Mouse (Mus musculus) erythroblast, embryonic 14.5 days (primary cell): ENCODE data around the gene Mcub. TPM values are rescaled to one million over a fixed set of nuclear protein-coding genes. Genes with fewer than 3 reads are reported as not detected.

Experiments
- H3K27me3 ChIP-seq: 2 replicates; pipeline ENCODE4 v1.6.1; 2012; ENCODE audit warnings: inconsistent platforms; ENCODE audit not compliant: control insufficient read depth
- H3K36me3 ChIP-seq: 2 replicates; pipeline ENCODE4 v1.6.1; 2012; ENCODE audit warnings: mild to moderate bottlenecking, inconsistent platforms; ENCODE audit not compliant: control insufficient read depth
- H3K4me1 ChIP-seq: 2 replicates; pipeline ENCODE4 v1.6.1; 2012; ENCODE audit warnings: inconsistent platforms; ENCODE audit not compliant: control insufficient read depth
- H3K4me3 ChIP-seq: replicated peaks from 2 replicates; pipeline ENCODE3; 2012; ENCODE audit warnings: moderate library complexity, mild to moderate bottlenecking, inconsistent platforms
- H3K9me3 ChIP-seq: 2 replicates; pipeline ENCODE4 v1.6.1; 2012; ENCODE audit warnings: low read length, inconsistent platforms, mixed read lengths; ENCODE audit not compliant: control insufficient read depth
- GATA1 ChIP-seq: IDR thresholded peaks from 2 replicates; pipeline ENCODE4 v1.6.1; 2012; ENCODE audit warnings: low read length, inconsistent platforms, mixed read lengths
- TAL1 ChIP-seq: IDR thresholded peaks from 3 replicates; pipeline ENCODE4 v1.6.1; 2012; ENCODE audit warnings: low read length, inconsistent platforms, mixed read lengths
- polyA plus RNA-seq: library from polyadenylated mRNA; stranded (reverse); fragments of >175 nt; gene quantifications from 2 replicates; pipeline ENCODE4 v1.2.3, GENCODE M21; 2012

Gene Mcub
- polyA plus RNA-seq, 1 experiment: 4.8 TPM

GRCm38 (mm10) chr3:129939058-129939457, 30.9 kb downstream of the Mcub start:
- no peak overlapping the region for H3K4me3 ChIP-seq
- no peaks in the 10 kb centered on the region for H3K36me3 ChIP-seq
- no peak for TF ChIP-seq GATA1
- TF ChIP-seq TAL1: no peak
- H3K27me3 ChIP-seq: no peaks in the 10 kb centered on the region
- no peaks in the 10 kb centered on the region for H3K4me1 ChIP-seq
- no peaks in the 10 kb centered on the region for H3K9me3 ChIP-seq

DNA sequence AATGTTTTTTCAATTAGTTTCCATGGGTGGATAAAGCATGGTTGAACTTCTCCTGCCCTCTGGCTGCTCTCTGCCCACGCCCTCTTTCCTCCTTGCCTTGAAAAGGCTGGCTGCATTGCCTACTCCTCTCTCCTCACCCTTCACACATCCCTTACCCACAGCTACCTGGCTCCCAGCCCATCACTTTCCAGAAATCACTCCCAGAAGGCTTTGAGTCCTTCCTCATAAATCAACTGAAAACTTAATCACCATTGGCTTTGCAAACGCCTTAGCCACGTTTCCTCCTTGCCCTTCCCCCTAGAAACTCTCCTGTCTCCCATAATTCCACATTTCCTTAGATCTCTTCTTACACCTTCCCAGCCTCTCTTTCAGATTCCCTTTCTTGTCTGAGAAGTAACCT, 32.2 kb downstream of the Mcub start:
- Histone ChIP-seq H3K27me3 (no peaks in the 10 kb centered on the region), H3K36me3 (no peaks in the 10 kb centered on the region), H3K4me3 (no peak overlapping the region), H3K4me1 (no peaks in the 10 kb centered on the region), H3K9me3 (no peaks in the 10 kb centered on the region)
- TF ChIP-seq TAL1 (no peak), GATA1 (no peak)

GRCm38 (mm10) chr3:129936561-129936960, 33.4 kb downstream of the Mcub start:
- H3K4me1 ChIP-seq: no peaks in the 10 kb centered on the region
- H3K36me3 ChIP-seq: no peaks in the 10 kb centered on the region
- no peaks in the 10 kb centered on the region for H3K27me3 ChIP-seq
- H3K9me3 ChIP-seq: no peaks in the 10 kb centered on the region
- TF ChIP-seq GATA1 (no peak), TAL1 (no peak)
- no peak overlapping the region for H3K4me3 ChIP-seq

- no peaks in the 10 kb centered on the region for H3K9me3 ChIP-seq
- H3K4me3 ChIP-seq: no peak overlapping the region
- H3K27me3 ChIP-seq: no peaks in the 10 kb centered on the region
- no peaks in the 10 kb centered on the region for H3K36me3 ChIP-seq
- TF ChIP-seq GATA1 (no peak), TAL1 (no peak)
- H3K4me1 ChIP-seq: no peaks in the 10 kb centered on the region
Measured at GRCm38 (mm10) chr3:129932443-129932842, 37.6 kb downstream of the Mcub start.

DNA sequence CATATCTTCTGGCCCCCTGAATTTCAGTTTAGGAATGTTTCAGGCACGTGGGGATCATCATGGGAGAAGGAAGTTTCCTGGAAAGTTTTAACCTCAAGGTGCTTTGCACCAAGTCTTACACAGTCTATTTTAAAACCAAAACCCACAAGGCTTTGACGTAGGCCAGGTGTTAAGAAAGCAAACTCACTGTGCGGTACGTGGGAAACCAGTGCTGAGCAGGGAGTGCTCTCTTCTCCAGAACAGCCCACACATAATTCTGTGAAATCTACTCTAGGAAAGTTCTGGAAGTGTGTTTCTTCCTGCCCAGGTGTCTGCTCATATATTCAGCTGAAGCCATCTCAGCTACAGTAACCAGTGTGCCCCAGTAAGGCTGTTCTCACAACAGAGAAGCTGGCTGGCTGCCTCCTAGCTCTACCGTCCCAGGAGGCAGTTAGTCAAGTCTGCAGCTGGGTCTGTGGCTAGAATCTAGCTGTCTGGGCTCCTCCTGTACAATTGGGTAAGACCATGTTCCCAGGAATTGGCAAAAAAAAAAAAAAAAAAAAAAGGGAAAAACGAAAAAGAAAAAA, 39.7 kb downstream of the Mcub start:
- no peak overlapping the region for H3K4me3 ChIP-seq
- no peak for TF ChIP-seq TAL1
- TF ChIP-seq GATA1: no peak
- H3K4me1 ChIP-seq: no peaks in the 10 kb centered on the region
- H3K27me3 ChIP-seq: no peaks in the 10 kb centered on the region
- H3K36me3 ChIP-seq: no peaks in the 10 kb centered on the region
- no peaks in the 10 kb centered on the region for H3K9me3 ChIP-seq

DNA sequence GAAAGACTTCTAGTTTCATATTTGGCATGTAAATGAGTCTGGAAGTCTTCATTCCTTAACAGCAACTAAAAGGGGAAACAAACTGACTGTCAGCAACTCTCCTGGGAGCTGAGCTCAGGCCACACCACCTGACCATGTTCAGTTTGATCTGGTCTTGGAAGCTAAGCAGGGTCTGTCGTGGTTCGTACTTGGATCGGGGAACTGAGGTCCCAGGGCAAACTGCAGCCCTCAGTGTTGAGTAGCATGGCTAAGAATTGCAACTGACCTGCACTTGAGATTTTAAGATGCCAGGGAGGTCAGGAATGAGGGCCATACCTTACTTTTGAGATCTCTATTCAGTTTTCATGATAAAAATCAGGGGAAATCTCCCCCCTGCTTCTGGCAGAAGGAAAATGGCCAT, 44.1 kb downstream of the Mcub start:
- Histone ChIP-seq H3K4me1 (no peaks in the 10 kb centered on the region), H3K9me3 (no peaks in the 10 kb centered on the region), H3K27me3 (peaks cover 3% of the 10 kb centered on the region; the same call in 1 of the 2 replicates), H3K36me3 (no peaks in the 10 kb centered on the region), H3K4me3 (no peak overlapping the region)
- TF ChIP-seq TAL1 (no peak), GATA1 (no peak)

GRCm38 (mm10) chr3:129923581-129923980, 46.4 kb downstream of the Mcub start:
- no peak overlapping the region for H3K4me3 ChIP-seq
- H3K27me3 ChIP-seq: peaks cover 3% of the 10 kb centered on the region; the same call in 1 of the 2 replicates
- H3K36me3 ChIP-seq: no peaks in the 10 kb centered on the region
- TF ChIP-seq TAL1 (no peak), GATA1 (no peak)
- no peaks in the 10 kb centered on the region for H3K4me1 ChIP-seq
- no peaks in the 10 kb centered on the region for H3K9me3 ChIP-seq

DNA sequence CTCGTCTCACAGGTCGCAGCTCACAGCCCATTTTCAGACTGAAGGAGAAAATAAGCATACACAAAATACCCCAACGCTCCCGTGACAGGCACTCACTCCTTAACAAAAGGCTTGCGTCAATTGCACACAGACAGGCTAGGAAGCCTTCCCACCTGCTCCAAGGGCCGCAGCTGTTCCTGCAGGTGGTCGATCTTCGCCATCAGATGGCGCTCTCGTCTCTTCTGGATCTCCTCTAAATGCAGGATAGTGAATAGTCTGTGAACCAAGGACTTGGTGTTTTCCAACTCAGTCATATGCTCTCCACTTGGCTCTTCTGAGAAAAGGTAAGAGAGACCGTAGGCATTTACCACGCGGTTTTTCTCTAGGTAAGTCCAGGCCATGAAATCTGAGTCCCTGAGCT, 51.6 kb downstream of the Mcub start:
- TF ChIP-seq GATA1 (no peak), TAL1 (no peak)
- peaks cover 3% of the 10 kb centered on the region; the same call in 1 of the 2 replicates for H3K27me3 ChIP-seq
- peaks cover 15% of the 10 kb centered on the region for H3K36me3 ChIP-seq
- H3K9me3 ChIP-seq: no peaks in the 10 kb centered on the region
- no peak overlapping the region for H3K4me3 ChIP-seq
- H3K4me1 ChIP-seq: no peaks in the 10 kb centered on the region

DNA sequence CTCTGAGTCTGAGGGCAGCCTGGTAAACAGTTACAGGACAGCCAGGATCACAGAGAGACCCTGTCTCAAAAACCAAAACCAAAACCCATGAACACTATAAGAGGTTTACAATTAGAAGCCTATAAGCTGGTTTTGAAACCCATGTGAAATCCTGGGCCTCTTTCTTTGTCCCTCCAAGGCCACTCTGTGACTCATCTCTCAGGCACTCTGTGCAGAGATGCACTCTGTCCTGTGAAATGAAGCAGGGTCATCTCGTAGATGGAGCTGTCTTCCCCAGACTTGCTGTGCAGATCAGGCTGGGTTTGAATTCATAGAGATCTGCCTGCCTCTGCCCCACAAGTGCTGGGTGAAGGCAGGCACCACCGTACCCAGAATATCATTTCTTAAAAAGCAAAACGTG, 52.6 kb downstream of the Mcub start:
- Histone ChIP-seq H3K36me3 (peaks cover 23% of the 10 kb centered on the region), H3K9me3 (no peaks in the 10 kb centered on the region), H3K4me1 (no peaks in the 10 kb centered on the region), H3K27me3 (peaks cover 3% of the 10 kb centered on the region; the same call in 1 of the 2 replicates), H3K4me3 (no peak overlapping the region)
- TF ChIP-seq TAL1 (no peak), GATA1 (no peak)

- Histone ChIP-seq H3K9me3 (no peaks in the 10 kb centered on the region), H3K36me3 (peaks cover 54% of the 10 kb centered on the region), H3K4me1 (no peaks in the 10 kb centered on the region), H3K4me3 (no peak overlapping the region), H3K27me3 (no peaks in the 10 kb centered on the region)
- no peak for TF ChIP-seq GATA1
- TF ChIP-seq TAL1: no peak
Measured at GRCm38 (mm10) chr3:129913241-129913640, 56.8 kb downstream of the Mcub start.
